Mouse (Mus musculus) layer of hippocampus, adult 18-20 months (tissue): ENCODE data around the gene Nudt6. TPM values are rescaled to one million over a fixed set of nuclear protein-coding genes. Genes with fewer than 3 reads are reported as not detected.

Experiments
- DNase-seq, 2 experiments: peaks; one replicate each; pipeline ENCODE4 v3.0.0; 2022; ENCODE audit warnings: low spot score in 2 of 2
- long read RNA-seq: library from polyadenylated mRNA; stranded (forward); transcript quantifications from one replicate; pipeline ENCODE4 v2.0.0, GENCODE M21; 2021
- total RNA-seq, 2 experiments: library from RNA; stranded (reverse); gene quantifications; 2 replicates each; pipeline ENCODE4 v1.2.3; 2021

Nudt6 gene
- 1 to 10 TPM; 4.7 to 7.1 TPM for total RNA-seq
- long read RNA-seq, partial matches to known transcripts: 0 of 6 reads
- long read RNA-seq, other reads (novel, unspliced or antisense): 4 of 6 reads

DNA sequence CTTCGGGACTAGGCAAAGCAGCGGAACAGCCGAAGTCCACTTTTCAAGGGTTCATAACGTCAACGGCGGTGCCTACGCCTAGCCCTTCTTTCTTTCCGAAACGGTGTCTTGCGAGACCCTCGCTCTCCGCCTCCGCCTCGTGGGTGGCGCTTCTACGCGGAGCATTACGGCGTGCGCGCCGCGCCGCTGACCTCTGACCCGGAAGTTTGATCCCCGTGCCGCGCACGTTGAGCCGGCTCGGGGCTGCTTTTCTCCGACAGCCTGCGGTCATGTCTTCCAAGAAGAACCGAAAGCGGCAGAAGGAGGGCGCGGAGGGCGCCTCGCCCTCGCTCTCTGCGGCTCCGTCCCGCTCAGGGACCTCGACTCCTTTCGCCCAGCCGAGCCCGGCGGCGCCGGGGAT, at the start of gene Nudt6:
Gene Nudt6, minus strand, starts transcription at position 140 of the 400 bp plus-strand sequence.
- peak; percentile 83 to 93 for DNase-seq

DNA sequence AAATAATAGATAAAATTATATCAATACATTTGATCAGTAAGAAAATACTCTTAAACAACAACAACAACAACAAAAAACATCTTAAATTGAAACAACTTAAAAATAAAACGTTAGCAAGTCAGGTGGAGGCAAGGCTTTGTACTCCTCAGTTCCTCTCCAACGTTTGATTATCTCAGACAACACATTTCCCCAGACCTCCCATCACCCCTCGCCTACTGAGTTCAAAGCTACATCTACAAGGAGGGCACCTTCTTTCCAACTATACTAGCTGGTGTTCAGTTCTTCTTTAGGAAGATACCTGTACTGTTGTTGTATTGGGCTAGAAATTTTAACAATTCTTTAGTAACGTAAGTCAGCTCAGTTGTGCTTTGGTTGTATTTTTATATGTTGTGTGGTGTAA, 49.3 kb upstream of the Nudt6 start:
- no peak for DNase-seq

DNA sequence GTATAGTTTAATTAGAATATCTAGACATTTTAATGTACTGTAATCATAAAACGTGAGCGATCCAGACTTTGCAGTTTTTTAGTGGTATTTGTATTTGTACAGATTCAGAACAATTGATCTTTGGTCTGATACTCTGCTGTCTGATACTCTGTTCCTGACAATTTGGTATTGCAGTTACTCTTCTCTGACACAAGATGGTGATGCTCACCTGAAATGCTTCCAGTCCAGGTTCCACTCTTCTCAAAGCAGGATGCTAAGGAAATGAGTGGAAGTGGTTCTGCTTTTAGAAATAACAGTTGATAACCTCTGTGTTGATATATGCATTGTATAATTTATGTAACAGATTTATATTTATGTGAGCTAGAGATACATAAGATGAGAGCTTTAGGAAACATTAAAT, 48.2 kb upstream of the Nudt6 start:
- DNase-seq: peak in 1 of 2 experiments; percentile 15

DNA sequence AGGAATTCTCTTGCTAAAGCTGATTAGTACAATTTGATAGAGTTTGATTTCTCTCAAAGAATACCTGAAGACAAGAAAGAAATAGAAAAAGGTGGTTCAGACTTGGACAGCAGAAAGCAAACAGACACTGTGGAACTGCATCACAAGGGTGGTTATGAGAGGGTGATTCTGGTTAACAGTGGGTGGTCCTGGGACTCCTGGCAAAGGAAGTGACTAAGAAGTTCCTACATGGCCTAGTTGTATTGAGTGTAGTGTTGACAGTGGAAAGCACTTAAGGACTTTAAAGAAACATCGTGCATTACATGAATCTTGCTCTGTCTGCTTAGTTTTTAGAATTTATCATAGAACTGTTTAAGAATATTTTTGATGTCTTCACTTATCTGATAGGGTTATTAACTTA, 36.0 kb upstream of the Nudt6 start:
- DNase-seq: no peak

DNA sequence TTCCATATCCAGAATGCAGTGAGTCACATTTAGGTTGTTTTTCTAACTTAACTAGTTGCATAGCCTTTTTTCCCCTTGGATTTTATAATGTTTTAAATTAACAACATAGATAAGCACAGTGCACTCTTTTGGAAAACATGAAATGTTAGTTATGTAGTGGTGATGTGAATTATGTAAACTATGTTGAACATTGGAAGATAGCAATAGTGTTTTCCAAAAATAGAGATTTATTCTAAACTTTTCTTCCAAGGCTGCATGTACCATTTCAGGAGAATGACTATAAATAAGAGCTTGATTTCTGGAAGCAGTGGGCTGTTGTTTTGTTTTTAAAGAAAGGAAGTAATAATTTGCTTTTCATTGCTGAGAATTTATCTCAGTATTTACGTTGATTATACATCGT, 23.4 kb upstream of the Nudt6 start:
- DNase-seq: no peak

DNA sequence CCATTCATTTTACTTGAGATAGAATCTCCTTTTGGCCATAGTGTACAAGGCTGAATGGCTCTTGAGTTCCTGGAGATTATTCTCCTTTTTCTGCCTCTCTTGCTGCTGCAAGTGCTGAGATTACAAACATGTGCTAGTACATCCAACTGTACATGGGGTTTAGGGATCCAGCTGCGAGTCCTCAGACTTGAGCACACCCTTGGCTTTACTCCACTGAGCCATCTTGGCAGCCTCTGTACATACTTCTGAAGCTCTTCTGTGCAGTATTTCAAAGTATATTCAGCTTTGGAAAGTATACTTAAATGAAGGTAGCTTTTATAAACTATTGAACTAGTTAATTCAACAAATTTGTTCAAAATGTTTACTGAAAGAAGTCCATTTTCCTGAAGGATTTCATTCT, 19.8 kb upstream of the Nudt6 start:
- DNase-seq: no peak

DNA sequence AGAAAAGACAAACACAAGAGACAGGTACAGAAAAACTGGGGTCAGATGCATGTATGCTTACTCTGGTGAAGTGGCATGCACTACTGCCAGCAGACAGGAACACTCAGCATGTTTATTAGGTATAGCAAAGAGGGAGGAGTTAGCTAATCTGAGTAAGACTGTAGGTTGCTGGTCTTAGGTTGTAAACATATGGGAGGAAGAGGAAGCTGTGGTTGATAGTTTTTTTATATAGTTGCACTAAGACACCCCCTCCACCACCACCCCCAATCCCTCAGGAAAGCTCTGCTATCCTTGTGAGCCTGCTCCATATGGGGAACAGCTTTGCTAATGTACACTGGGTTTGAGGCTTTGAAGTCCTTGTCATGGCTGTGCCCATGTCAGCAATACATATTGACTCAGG, 10.3 kb upstream of the Nudt6 start:
- no peak for DNase-seq

DNA sequence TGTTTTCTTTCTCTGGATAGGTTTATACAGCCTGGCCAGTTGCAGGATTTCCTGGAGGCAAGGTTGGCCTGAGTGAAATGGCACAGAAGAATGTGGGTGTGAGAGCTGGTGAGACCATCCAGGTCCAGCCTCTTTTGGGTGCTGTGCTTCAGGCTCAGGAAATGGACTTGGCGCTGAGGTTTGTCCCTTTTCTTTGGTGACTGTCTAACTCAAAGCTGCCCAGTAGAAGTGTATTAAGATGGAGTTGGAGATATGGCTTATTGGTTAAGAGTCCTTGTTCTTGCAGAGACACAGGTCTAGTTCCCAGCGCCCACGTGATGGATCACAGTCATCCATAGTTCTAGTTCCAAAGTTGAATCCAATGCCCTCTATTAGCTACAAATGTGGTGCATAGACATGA, 6.1 kb upstream of the Nudt6 start:
- no peak for DNase-seq

DNA sequence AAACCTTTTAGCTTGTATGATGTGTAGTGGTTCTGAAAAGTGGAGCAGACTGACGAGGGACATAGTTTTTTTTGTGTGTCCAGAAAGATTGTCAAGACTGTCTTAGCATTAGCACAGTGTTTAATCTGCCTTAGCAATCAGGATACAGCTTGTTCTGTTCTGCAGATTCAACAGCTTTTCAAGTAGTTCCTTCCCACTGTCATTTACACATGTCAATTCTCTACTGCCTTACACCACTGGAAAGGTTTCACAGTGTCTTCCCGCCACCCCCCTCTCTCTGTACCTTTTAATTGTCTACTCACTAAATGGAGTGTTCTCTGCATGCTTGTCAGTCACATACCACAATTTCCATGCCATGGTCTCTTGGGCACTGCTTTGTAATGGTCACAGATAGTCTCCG, 1.2 kb upstream of the Nudt6 start:
- no peak for DNase-seq

DNA sequence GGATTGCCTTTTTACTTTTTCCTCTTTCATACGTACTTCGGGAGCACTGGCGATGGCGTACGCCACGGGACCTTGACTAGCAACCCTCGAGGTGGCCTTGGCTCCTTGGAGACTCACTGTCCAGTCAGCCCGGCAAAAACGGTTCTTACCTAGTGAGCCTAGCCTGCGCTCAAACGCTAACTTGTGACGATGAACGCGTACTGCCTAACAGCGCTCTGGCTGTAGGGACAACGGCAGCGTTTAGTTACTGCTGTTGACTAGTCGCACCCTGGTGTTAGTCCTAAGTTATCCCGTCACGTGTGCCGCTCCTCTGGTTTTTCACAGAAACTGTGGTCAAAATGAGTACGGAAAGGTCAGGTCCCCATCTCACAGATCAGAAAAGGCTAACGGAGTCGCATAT, 630 bp upstream of the Nudt6 start:
- peak in 1 of 2 experiments; percentile 32 for DNase-seq

DNA sequence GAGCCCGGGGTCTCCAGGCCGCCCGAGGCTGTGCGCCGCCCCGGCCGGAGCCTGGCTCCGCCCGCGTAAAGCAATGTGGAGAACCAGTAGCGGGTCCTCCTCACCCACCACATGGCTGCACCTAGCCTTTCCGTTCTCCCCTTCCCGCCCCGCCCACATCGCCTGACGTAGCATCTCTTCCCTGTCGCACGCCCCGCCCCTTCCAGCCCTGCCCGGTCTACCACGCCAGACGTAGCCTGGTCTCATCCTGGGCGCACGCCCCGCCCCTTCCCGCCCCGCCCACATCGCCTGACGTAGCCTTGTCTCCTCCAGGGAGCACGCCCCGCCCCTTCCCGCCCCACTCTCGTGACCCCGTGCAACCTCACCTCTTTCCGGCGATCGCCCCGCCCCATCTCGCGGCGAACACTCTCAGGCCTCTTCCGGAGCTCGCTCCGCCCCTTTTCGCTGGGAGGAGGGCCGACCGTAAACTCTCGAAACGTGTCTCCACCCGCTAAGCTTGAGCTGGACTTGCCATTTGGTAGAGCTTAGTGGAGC, 486 bp downstream of the Nudt6 start, which contains the start of gene Spata5:
Gene Spata5, plus strand, starts transcription at position 439 of the 534 bp plus-strand sequence.
- DNase-seq: peak; percentile 92 to 97

DNA sequence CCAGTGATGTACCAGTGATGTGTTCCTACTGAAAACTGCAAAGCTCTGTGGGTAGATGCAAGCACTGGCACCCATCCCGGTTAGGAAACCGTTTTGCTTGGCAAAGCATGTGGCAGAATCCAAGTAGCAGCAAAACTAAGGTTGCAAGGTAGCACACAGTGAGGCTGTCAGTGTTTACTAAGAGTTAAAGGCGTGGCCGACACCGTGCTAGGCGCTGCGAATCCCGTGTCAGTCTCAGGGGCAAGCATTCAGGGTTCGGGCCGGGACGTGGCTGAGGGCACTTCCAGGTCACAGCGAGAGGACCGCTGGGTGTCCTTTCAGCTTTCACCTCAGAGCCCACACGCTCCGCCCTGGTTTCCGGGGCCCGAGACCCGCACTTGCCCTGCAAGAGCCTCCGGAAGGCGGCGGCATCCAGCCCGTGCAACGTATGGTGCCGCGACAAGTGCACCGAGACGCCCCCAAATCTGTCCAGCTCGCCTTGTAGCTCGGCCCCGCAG, 1.0 kb downstream of the Nudt6 start:
- peak; percentile 68 to 78 for DNase-seq

DNA sequence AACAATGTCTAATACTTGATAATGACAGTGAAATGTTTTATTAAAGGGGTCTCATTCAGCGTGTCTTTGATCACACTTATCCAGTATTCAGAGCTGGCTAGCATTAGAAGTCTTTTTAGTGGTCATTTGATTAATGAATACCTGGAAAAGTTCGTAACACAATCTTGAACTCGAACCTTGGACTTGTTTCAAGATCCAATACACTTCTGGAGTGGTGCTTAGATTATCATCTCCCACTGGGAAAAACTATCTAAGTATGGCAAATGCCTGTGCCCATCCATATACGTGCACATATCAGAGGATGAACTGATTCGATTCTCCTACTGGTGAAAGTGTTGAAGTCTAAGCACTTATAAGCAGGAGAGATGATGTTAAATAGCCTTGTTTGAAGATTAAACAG, 1.7 kb downstream of the Nudt6 start:
- DNase-seq: no peak

DNA sequence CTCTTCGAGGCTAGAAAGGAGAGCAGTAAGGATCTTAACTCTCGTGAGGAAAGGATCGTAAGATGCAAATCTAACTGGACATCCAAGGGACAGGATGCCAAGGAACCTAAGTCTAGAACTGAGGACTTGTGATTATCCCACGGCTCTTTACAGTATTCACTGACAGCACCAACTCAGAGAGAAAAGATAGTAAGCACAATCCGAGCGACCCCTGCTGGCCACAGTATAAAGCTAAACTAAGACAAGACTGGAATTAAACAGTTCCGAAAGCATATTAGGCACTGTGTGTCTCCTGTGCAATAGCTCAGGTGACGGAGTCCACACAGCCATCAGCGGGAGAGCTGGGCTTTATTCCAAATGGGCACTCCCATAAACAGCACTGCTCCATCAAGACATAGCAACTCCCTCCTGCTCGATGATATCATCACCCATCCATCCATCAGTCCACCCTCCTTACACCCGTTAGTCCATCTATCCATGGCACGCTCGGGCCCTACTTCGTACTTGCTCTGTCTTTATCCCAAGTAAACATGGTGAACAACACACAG, 5.5 kb downstream of the Nudt6 start:
- peak; percentile 57 to 91 for DNase-seq

DNA sequence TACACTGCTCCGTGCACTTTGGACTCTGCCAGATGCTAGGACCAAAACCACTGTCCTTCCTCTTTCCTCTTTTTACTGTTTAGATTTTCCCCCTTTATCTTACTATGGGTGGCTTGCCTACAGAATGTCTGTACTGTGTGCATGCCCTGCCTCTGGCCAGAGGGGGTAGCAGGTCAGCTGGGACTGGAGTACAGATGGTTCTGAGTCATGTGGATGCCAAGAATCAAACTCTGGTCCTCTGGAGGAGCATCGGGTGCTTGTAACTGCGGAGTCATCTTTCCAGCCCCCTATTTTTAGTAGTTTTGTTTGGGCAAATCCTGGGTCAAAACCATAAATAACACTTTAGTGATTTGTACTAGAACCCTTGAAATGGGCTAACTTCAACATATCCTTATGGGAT, 6.6 kb downstream of the Nudt6 start:
- no peak for DNase-seq

DNA sequence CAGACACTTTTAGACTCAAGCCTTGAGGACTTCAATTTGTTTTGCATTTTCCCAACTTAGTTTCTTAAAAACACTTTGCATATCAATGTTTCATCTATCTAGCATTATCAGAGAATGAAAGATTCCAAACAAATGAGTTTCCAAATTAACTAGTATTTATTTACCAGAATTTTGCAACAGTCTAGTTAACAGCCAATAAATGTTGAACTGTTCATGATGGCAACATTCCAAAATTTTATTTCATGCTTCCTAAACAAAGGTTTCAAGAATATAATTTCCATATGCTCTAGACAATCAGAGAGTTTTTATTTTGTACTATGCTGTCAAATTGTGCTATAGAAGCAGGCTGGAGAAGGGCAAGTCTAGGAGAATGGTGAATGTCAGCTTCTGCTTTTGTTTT, 12.4 kb downstream of the Nudt6 start:
- DNase-seq: no peak

DNA sequence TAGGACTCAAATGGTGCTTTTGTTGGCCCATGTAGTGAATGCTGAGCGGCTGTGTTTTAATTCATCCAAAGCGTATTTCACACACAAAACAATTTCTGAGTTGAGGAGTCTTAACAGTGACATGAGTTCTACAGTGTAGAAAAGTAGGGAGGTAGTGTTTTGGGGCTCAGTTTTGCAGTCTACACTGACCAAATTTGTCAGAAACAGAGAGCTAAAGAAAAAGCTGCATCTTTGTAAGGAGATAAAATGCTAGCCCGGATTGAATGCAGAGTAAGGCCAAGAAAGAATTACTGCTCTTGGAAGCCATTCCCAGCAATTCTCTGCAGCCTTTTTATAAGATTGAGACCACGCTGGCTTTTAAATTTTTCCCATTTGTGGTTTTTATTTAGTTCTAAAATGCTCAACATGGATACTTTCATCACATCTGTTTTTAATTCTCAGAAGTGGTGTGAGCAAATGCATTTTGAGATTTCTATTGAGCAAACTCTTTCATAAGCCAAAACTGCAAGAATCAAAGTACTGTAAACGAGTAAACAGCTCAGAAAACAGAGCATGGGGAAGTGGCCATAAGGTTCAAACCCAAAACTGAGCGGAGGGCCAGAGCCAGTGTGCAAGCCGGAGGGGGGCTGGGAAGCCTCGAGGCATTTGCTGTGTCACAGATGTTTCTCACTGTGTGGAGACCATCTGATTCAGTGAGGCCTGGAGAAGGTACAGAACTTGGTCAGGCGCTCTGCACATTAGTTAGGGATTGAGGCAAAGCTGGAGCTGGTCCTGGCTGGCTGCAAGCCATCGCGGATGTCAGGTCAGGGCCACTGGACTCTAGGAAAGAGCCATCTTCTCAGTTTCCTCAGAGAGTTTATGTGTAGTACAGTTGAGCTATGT, 18.0 kb downstream of the Nudt6 start:
- DNase-seq: no peak

DNA sequence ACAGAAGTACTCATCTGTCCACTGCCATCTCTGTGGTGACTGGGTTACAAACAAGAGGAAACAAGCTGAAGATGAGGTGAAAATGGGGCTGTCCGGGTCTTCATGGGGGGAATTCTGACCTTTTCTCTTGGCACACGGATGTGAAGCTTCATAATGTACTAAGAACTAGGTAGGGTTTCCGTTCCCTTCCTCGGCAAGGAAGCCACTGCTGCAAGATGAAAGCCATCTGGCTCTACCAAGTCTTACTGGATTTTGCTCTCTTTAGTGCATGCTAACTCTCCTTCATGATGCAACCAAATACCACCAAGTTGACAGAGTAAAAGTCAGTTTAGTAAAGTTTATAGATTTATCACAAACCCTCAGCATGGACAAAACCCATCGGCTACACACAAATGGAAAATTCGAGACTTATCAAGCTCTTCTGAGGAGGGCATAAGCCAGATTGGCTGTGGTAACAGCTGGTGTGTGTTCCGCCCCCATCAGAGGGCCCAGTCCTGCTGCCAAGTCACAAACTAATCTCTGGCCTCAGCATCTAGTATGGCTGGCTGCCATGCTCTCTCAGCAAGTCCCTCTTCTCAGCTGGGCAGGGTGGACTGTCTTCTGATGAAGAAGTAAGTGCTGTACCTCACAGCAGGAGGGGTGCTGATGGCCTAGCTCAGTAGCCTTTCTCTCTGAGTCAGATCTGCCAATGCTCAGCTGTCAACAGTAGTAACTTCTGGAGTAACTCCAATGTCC, 21.2 kb downstream of the Nudt6 start:
- no peak for DNase-seq

DNA sequence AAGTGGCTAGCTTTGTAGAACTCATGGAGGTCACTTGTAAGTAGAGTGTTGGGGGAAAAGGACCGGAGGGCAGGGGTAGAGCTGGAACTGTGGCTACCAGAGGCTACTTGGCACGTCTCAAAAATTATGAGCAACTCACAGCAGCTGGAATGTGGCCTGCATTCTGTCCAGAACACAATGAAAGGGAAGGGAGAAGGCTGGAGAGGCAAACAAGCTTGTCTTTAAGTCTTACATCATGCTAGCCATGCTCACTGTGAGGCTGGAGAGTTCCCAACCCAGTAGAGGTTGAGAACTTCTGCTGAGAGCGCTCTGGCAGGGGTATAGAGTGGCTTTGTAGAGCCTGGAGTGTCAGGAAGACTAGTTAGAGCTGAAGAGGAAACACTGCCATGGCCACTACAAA, 22.4 kb downstream of the Nudt6 start:
- no peak for DNase-seq

DNA sequence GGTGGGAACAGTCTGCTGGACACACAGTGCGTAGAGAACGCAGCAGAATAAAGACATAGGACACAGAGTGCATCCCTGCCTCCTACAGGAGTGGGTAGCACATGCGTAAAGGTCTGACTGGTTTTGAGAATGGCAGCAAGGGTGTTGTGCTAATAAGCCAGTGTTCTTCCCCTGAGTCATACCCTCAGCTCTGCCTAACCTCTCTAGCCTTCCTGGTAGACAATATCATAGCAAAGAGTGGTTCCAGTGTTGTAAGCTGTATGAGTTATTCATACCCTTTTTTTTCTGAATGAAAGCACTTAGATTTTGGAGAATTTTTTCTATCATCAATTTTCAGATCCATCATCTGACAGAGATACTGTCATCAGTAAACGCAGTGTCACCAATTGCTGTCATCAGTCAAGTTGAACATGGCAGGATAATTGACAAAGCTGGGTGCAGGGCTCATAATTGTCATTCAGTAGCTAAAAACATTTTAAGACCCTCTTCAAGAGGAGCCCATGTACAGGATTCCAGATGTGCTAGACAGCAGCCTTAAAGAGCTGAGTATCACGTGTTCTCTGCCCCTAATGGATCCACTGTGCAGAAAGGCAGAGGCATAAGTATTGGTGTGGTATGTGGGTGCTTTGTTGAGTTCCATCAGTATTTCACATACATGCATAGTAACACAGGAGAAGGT, 22.9 kb downstream of the Nudt6 start:
- no peak for DNase-seq

DNA sequence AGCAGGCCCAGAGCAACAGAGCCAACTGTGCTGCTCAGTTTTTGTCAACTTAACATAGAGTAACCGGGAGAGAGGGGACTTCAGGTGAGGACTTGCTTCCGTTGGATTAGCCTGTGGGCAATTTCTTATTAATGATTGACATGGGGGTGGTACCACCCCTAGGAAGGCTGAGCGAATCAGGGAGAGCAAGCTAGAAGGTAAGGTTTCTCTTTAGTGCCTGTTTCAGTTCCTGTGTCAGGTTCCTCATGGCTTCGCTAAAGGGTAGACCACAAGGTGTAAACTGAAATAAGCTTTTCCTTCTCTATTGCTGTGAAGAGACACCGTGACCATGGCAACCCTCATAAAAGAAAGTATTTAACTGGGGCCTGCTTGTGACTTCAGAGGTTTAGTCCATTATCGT, 32.7 kb downstream of the Nudt6 start:
- no peak for DNase-seq
